8 mouse cellular contexts compared by ENCODE assay signal in the genomic region with DNA sequence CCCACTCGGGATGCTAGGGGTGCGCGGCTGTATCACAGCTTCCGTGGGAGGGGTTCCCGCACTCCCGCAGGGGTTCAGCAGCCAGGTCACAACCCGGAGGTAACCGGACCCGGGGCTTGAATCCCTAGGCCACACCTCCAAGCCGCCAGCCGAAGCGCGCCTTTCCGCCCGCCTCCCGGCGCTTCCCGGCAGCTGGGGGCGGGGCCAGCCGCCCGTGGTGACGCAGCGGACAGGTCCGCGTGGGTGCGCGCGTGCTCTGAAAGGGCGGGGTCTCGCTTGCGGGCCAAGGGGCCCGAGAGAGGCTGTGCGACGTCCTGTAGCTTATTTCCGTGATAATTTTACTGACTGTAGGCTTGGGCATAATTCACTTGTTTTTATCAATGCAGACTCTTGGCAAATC. TPM values are rescaled to one million over a fixed set of nuclear protein-coding genes. Genes with fewer than 3 reads are reported as not detected.
DNase-seq lines count a peak whose midpoint lies in the region; ATAC-seq lines count a peak whose summit lies in the region.

No protein-coding gene starts in this region.

- no peaks in the 10 kb centered on the region for H3K9me3 ChIP-seq in heart, embryonic 13.5 days
- no peaks in the 10 kb centered on the region for H3K9me3 ChIP-seq in liver, embryonic 12.5 days (replicated peaks)
- H3K9me3 ChIP-seq in stomach, embryonic 16.5 days (replicated peaks; ENCODE audit: control insufficient read depth, low read length): no peaks in the 10 kb centered on the region

- peaks cover 40% of the 10 kb centered on the region for H3K36me3 ChIP-seq in heart, embryonic 13.5 days
- peaks cover 36% of the 10 kb centered on the region for H3K36me3 ChIP-seq in liver, embryonic 12.5 days
- H3K36me3 ChIP-seq in stomach, embryonic 16.5 days (ENCODE audit: control insufficient read depth, insufficient read depth, low read length): no peaks in the 10 kb centered on the region

- DNase-seq in kidney, postnatal 10 days: peak; percentile 97
- peak; percentile 97 for DNase-seq in naive thymus-derived CD4-positive, alpha-beta T cell, adult 2 months (ENCODE audit: low read depth)

- H3K27me3 ChIP-seq in heart, embryonic 13.5 days (replicated peaks): no peaks in the 10 kb centered on the region
- no peaks in the 10 kb centered on the region for H3K27me3 ChIP-seq in liver, embryonic 12.5 days (replicated peaks)
- H3K27me3 ChIP-seq in stomach, embryonic 16.5 days (ENCODE audit: control insufficient read depth, insufficient read depth, low read length): no peaks in the 10 kb centered on the region

- H3K27ac ChIP-seq in brown adipose tissue, adult 24 weeks (replicated peaks; ENCODE audit: low read depth, low read length): peak overlapping the region; percentile 49
- H3K27ac ChIP-seq in heart, embryonic 13.5 days (replicated peaks): peak overlapping the region; percentile 99
- H3K27ac ChIP-seq in liver, embryonic 12.5 days: peak overlapping the region; percentile 98
- H3K27ac ChIP-seq in stomach, embryonic 16.5 days (ENCODE audit: low read length): peak overlapping the region; percentile 96

- peak overlapping the region; percentile 66 for H3K4me3 ChIP-seq in brown adipose tissue, adult 24 weeks (ENCODE audit: insufficient read depth, low read depth, low read length)
- peak overlapping the region; percentile 58 for H3K4me3 ChIP-seq in heart, embryonic 13.5 days
- peak overlapping the region; percentile 65 for H3K4me3 ChIP-seq in liver, embryonic 12.5 days
- peak overlapping the region; percentile 46 for H3K4me3 ChIP-seq in stomach, embryonic 16.5 days (replicated peaks; ENCODE audit: low read length)

- peaks cover 22% of the 10 kb centered on the region for H3K4me1 ChIP-seq in brown adipose tissue, adult 24 weeks (ENCODE audit: control insufficient read depth, insufficient read depth, insufficient read length, low read length)
- H3K4me1 ChIP-seq in heart, embryonic 13.5 days: peaks cover 89% of the 10 kb centered on the region
- H3K4me1 ChIP-seq in liver, embryonic 12.5 days: peaks cover 70% of the 10 kb centered on the region
- H3K4me1 ChIP-seq in stomach, embryonic 16.5 days (ENCODE audit: control insufficient read depth, insufficient read depth, low read length): peaks cover 34% of the 10 kb centered on the region

- peak; percentile 70 for ATAC-seq in CD4-positive, CD25-positive, alpha-beta regulatory T cell, adult 4 months
- ATAC-seq in erythroid progenitor cell, adult 5-6 weeks (replicated peaks; ENCODE audit: low FRiP score, poor library complexity, severe bottlenecking): peak; percentile 72
- peak; percentile 62 for ATAC-seq in heart, embryonic 13.5 days (ENCODE audit: extremely low read depth, insufficient number of reproducible peaks, low FRiP score, low TSS enrichment)
- ATAC-seq in liver, embryonic 12.5 days: peak; percentile 78
- ATAC-seq in stomach, embryonic 16.5 days (ENCODE audit: insufficient read depth, low FRiP score): peak; percentile 77

- peak overlapping the region; percentile 89 for H3K4me2 ChIP-seq in heart, embryonic 13.5 days
- peak overlapping the region; percentile 93 for H3K4me2 ChIP-seq in liver, embryonic 12.5 days
- H3K4me2 ChIP-seq in stomach, embryonic 16.5 days (ENCODE audit: low read depth, low read length): peak overlapping the region; percentile 83

- WGBS in heart, embryonic 13.5 days: under 1% methylated on average over 35 of the region's 35 CpGs
- WGBS in liver, embryonic 12.5 days (ENCODE audit: insufficient replicate concordance): under 1% methylated on average over 35 of the region's 35 CpGs
- WGBS in stomach, embryonic 16.5 days: under 1% methylated on average over 35 of the region's 35 CpGs

- H3K9ac ChIP-seq in heart, embryonic 13.5 days: peak overlapping the region; percentile 88
- peak overlapping the region; percentile 84 for H3K9ac ChIP-seq in liver, embryonic 12.5 days
- peak overlapping the region; percentile 78 for H3K9ac ChIP-seq in stomach, embryonic 16.5 days (ENCODE audit: low read length)

RNA-seq across cellular contexts. Expression of gene Mnt, which starts 7.7 kb away (rescaled TPM):
- polyA plus RNA-seq in CD4-positive, CD25-positive, alpha-beta regulatory T cell, adult 4 months (2017; shearing (Covaris generic)): 1 to 10 TPM; 5.1 to 5.9 TPM
- polyA plus RNA-seq in brown adipose tissue, adult 24 weeks (2012; ENCODE audit: insufficient read depth, insufficient read length, missing spikeins): 5.6 and 6.2 TPM in 2 replicates
- total RNA-seq in erythroid progenitor cell, adult 5-6 weeks (2015; ENCODE audit: low replicate concordance): 3.8 and 5.4 TPM in 2 replicates
- total RNA-seq in erythroid progenitor cell, adult 5-6 weeks (2017; ENCODE audit: low replicate concordance): 1.4 and 3.5 TPM in 2 replicates
- 3.3 and 3.5 TPM in 2 replicates for polyA plus RNA-seq in heart, embryonic 13.5 days (2015; fragmentation: Nextera tagmentation; extraction: Ambion mirVana)
- 1.9 and 2.0 TPM in 2 replicates for polyA plus RNA-seq in liver, embryonic 12.5 days (2016; fragmentation: Nextera tagmentation; extraction: Ambion mirVana)
- polyA plus RNA-seq in stomach, embryonic 16.5 days (2015; fragmentation: Nextera tagmentation; extraction: Ambion mirVana): 2.5 and 3.2 TPM in 2 replicates

RNA-seq across cellular contexts. Expression of gene Sgsm2, which starts 58.4 kb away (rescaled TPM):
- polyA plus RNA-seq in CD4-positive, CD25-positive, alpha-beta regulatory T cell, adult 4 months (2017; shearing (Covaris generic)): 1 to 10 TPM; 2.8 to 3.3 TPM
- 2.6 and 3.0 TPM in 2 replicates for polyA plus RNA-seq in brown adipose tissue, adult 24 weeks (2012; ENCODE audit: insufficient read depth, insufficient read length, missing spikeins)
- 0.84 and 1.1 TPM in 2 replicates for total RNA-seq in erythroid progenitor cell, adult 5-6 weeks (2015; ENCODE audit: low replicate concordance)
- 0.13 and 0.76 TPM in 2 replicates for total RNA-seq in erythroid progenitor cell, adult 5-6 weeks (2017; ENCODE audit: low replicate concordance)
- polyA plus RNA-seq in heart, embryonic 13.5 days (2015; fragmentation: Nextera tagmentation; extraction: Ambion mirVana): 4.2 and 4.9 TPM in 2 replicates
- 2.6 and 2.9 TPM in 2 replicates for polyA plus RNA-seq in liver, embryonic 12.5 days (2016; fragmentation: Nextera tagmentation; extraction: Ambion mirVana)
- polyA plus RNA-seq in stomach, embryonic 16.5 days (2015; fragmentation: Nextera tagmentation; extraction: Ambion mirVana): 6.0 and 7.0 TPM in 2 replicates

RNA-seq across cellular contexts. Expression of gene Tsr1, which starts 59.4 kb away (rescaled TPM):
- 10 to 100 TPM; 38.5 to 53.0 TPM for polyA plus RNA-seq in CD4-positive, CD25-positive, alpha-beta regulatory T cell, adult 4 months (2017; shearing (Covaris generic))
- polyA plus RNA-seq in brown adipose tissue, adult 24 weeks (2012; ENCODE audit: insufficient read depth, insufficient read length, missing spikeins): 7.0 and 8.4 TPM in 2 replicates
- total RNA-seq in erythroid progenitor cell, adult 5-6 weeks (2015; ENCODE audit: low replicate concordance): 4.7 and 11.7 TPM in 2 replicates
- 8.1 and 11.7 TPM in 2 replicates for total RNA-seq in erythroid progenitor cell, adult 5-6 weeks (2017; ENCODE audit: low replicate concordance)
- polyA plus RNA-seq in heart, embryonic 13.5 days (2015; fragmentation: Nextera tagmentation; extraction: Ambion mirVana): 26.5 and 27.4 TPM in 2 replicates
- 45.5 and 47.1 TPM in 2 replicates for polyA plus RNA-seq in liver, embryonic 12.5 days (2016; fragmentation: Nextera tagmentation; extraction: Ambion mirVana)
- 47.0 and 48.3 TPM in 2 replicates for polyA plus RNA-seq in stomach, embryonic 16.5 days (2015; fragmentation: Nextera tagmentation; extraction: Ambion mirVana)

Comparison
In these comparisons a context has a peak if more than half of its experiments do, and no peak if none do; other contexts are left out.
1. Peak in every context shown above with its lines: DNase-seq, ATAC-seq, H3K4me3 ChIP-seq and H3K27ac ChIP-seq.
2. H3K27ac ChIP-seq: peak in every context shown above with its lines; median percentile 99 in heart, embryonic 13.5 days; 98 in liver, embryonic 12.5 days; 96 in stomach, embryonic 16.5 days; 49 in brown adipose tissue, adult 24 weeks.